Mouse (Mus musculus) heart, embryonic 14.5 days (tissue): ENCODE data around the gene Slc38a11. TPM values are rescaled to one million over a fixed set of nuclear protein-coding genes. Genes with fewer than 3 reads are reported as not detected.

Source experiments
- ATAC-seq: fragments of 200-750 bp; cut with Nextera tagmentation; 2 replicates; pipeline ENCODE4 v1.8.0; 2017; ENCODE audit warnings: low read depth, moderate TSS enrichment; ENCODE audit not compliant: insufficient number of reproducible peaks, insufficient read depth, low FRiP score
- H3K27ac ChIP-seq, 2 experiments: fragments of 200-500 bp in 1 of 2; fragments of 300-500 bp in 1 of 2; sonication (generic) in 1 of 2; replicated peaks in 1 of 2; 2 replicates each; pipeline ENCODE4 v1.5.1; 2012 to 2014; ENCODE audit warnings: low read depth in 2 of 2, low read length in 2 of 2, control low read depth in 1 of 2, mild to moderate bottlenecking in 1 of 2, mixed read lengths in 1 of 2; ENCODE audit not compliant: control insufficient read depth in 1 of 2, insufficient read depth in 1 of 2
- H3K27me3 ChIP-seq: fragments of 300-500 bp; sonication (generic); 2 replicates; pipeline ENCODE4 v1.6.1; 2014; ENCODE audit warnings: mild to moderate bottlenecking, low read length, control low read depth; ENCODE audit not compliant: control insufficient read depth, insufficient read depth
- H3K36me3 ChIP-seq: fragments of 300-500 bp; sonication (generic); 2 replicates; pipeline ENCODE4 v1.6.1; 2014; ENCODE audit warnings: mild to moderate bottlenecking, control low read depth, low read length, mixed read lengths; ENCODE audit not compliant: control insufficient read depth, insufficient read depth
- H3K4me1 ChIP-seq, 2 experiments: fragments of 200-500 bp in 1 of 2; fragments of 300-500 bp in 1 of 2; sonication (generic) in 1 of 2; 2 replicates each; pipeline ENCODE4 v1.6.1; 2012 to 2014; ENCODE audit warnings: low read length in 2 of 2, control low read depth in 1 of 2, mixed read lengths in 1 of 2; ENCODE audit not compliant: control insufficient read depth in 2 of 2, insufficient read depth in 2 of 2
- H3K4me2 ChIP-seq: fragments of 300-500 bp; sonication (generic); 2 replicates; pipeline ENCODE4 v1.6.1; 2014; ENCODE audit warnings: mild to moderate bottlenecking, low read length
- H3K4me3 ChIP-seq, 2 experiments: fragments of 200-500 bp in 1 of 2; fragments of 300-500 bp in 1 of 2; sonication (generic) in 1 of 2; 2 replicates each; pipeline ENCODE4 v1.5.1; 2012 to 2014; ENCODE audit warnings: low read length in 2 of 2, mild to moderate bottlenecking in 2 of 2, control low read depth in 1 of 2, low read depth in 1 of 2, moderate library complexity in 1 of 2; ENCODE audit not compliant: control insufficient read depth in 1 of 2, insufficient read depth in 1 of 2
- H3K9ac ChIP-seq: fragments of 300-500 bp; sonication (generic); 2 replicates; pipeline ENCODE4 v1.6.1; 2014; ENCODE audit warnings: mild to moderate bottlenecking, low read length
- H3K9me3 ChIP-seq: fragments of 300-500 bp; sonication (generic); 2 replicates; pipeline ENCODE4 v1.6.1; 2016; ENCODE audit warnings: low read length, control low read depth; ENCODE audit not compliant: control insufficient read depth
- WGBS: fragments of 180-500 bp; shearing (Covaris S2); extraction: QIAGEN DNeasy Blood & Tissue Kit; methylation state at CpG from one replicate; pipeline ENCODE4 v1.1.7; 2014; 5-methylcytosine and 5-hydroxymethylcytosine counted together
- polyA plus RNA-seq: library from polyadenylated mRNA; unstranded; fragments of >200 nt; fragmentation: Nextera tagmentation; extraction: Ambion mirVana; gene quantifications from 2 replicates; pipeline ENCODE4 v1.2.1, GENCODE M21; 2014

Gene Slc38a11
- polyA plus RNA-seq, 1 experiment from 2014 or later: not detected

DNA sequence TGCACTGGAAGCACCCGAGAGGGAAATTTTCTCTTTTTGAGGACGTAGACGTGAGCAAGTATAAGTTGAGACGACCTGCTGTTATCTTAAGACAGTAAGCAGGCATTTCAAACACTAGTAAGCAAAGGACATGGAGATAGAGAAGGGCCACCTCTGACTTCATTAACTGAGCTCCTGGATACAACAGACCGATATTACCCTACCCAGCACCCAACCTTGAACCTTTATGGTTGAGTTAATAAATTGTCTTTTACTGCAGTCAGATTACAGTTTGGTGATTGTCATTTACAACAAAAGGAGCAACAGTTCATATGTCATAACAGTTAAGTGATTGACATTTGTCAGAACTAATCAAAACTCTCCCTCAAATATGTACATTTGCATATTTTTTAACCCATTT, 17.8 kb downstream of the Slc38a11 start:
- Histone ChIP-seq H3K27ac (no peak overlapping the region), H3K4me1 (peaks cover 5 to 10% of the 10 kb centered on the region in 2 experiments; a peak in 3 of 4 replicates), H3K36me3 (no peaks in the 10 kb centered on the region), H3K9ac (no peak overlapping the region), H3K4me3 (no peak overlapping the region), H3K4me2 (no peak overlapping the region), H3K9me3 (no peaks in the 10 kb centered on the region), H3K27me3 (no peaks in the 10 kb centered on the region)
- WGBS: 70% methylated on average over 5 of the region's 5 CpGs
- ATAC-seq: no peak

DNA sequence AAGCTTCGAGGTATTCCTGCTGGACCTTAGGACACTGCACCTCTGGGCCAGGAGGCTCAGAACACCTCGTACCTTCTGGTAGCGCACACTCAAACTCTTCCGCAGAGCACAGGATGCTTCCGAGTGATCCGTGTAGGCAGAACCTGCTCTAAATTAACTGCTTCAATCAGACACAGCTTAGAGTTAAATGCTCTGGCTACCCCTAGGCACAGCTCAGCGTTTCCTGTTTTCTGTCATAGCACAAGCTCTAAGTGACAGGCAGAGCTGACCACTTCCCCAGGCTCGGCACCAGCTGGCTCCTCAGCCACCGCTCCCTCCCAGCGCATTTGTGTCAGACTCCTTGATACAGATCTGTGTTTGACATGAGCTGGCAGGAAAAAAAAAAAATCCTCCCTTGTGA, 21.8 kb downstream of the Slc38a11 start:
- Histone ChIP-seq H3K4me3 (no peak overlapping the region), H3K36me3 (no peaks in the 10 kb centered on the region), H3K27me3 (no peaks in the 10 kb centered on the region), H3K9ac (no peak overlapping the region), H3K9me3 (no peaks in the 10 kb centered on the region), H3K4me2 (no peak overlapping the region), H3K4me1 (peaks cover 7 to 10% of the 10 kb centered on the region in 2 experiments; a peak in 3 of 4 replicates), H3K27ac (peak overlapping the region; percentile 2 to 32; a peak in 2 of 4 replicates)
- peak; percentile 50; the same call in 1 of the 2 replicates for ATAC-seq
- WGBS: 31% methylated on average over 10 of the region's 10 CpGs

DNA sequence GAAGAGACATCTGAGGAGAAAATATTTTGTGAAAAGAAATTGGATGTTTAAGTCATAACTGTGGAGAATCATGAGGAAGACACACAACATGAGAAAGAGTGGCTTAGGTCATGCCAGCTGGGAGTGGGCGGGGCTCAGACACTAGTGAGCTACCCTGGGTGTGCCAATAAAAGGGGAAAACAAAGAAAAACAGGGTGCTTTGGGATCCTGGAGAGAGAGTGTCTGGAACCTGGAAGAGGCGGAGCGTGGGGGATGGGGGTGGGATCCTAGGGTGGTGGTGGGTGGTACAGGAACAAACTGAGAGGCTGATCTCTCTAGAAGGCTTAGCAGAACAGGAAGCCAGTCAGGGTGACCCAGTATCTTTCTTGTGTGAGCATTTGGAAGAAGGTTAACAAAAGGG, 23.0 kb downstream of the Slc38a11 start:
- H3K4me1 ChIP-seq: peaks cover 7 to 10% of the 10 kb centered on the region in 2 experiments; a peak in 3 of 4 replicates
- H3K4me3 ChIP-seq: no peak overlapping the region
- no peaks in the 10 kb centered on the region for H3K9me3 ChIP-seq
- no peaks in the 10 kb centered on the region for H3K36me3 ChIP-seq
- WGBS: 83% methylated on average over 3 of the region's 3 CpGs
- ATAC-seq: no peak
- H3K9ac ChIP-seq: no peak overlapping the region
- no peak overlapping the region for H3K27ac ChIP-seq
- H3K4me2 ChIP-seq: no peak overlapping the region
- no peaks in the 10 kb centered on the region for H3K27me3 ChIP-seq

DNA sequence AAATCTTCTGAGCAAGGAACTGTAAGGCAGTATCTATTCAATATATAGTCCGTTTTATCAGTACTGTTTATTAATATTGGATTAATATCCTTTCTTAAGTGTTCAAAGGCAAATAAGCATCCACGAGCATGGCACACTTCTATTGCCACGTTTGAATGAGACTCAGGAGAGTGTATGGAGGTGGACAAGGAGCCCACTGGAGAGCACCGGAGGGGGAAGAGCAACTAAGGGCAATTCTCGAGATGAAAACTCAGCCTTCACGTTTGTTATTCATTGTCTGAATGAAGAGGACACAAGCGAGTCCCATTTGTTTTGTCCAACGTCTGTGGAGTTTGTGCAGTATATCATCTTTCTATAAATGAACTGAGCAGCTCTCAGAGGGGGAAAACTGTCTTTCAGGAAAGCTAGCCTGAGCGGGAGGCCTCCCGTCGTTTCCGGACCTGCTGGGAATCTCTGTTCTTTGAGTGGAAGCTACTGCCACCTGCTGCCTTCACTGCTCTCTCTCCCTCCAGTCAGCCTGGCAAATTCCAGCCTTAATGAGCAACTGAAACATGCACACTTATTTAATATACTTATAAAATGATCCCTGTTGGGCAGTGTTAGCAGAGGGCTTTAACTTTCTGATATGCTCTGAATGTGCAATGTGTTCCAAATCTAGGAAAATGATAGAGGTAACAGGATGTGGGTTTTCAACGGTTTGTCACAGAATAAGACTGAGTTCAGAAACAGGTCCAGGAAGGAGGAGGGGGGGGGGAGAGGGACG, 26.3 kb downstream of the Slc38a11 start:
- Histone ChIP-seq H3K27ac (no peak overlapping the region), H3K9me3 (no peaks in the 10 kb centered on the region), H3K4me3 (no peak overlapping the region), H3K4me1 (peaks cover 15 to 16% of the 10 kb centered on the region in 2 experiments), H3K27me3 (no peaks in the 10 kb centered on the region), H3K36me3 (no peaks in the 10 kb centered on the region), H3K9ac (no peak overlapping the region), H3K4me2 (no peak overlapping the region)
- no peak for ATAC-seq
- WGBS: 18% methylated on average over 14 of the region's 14 CpGs

DNA sequence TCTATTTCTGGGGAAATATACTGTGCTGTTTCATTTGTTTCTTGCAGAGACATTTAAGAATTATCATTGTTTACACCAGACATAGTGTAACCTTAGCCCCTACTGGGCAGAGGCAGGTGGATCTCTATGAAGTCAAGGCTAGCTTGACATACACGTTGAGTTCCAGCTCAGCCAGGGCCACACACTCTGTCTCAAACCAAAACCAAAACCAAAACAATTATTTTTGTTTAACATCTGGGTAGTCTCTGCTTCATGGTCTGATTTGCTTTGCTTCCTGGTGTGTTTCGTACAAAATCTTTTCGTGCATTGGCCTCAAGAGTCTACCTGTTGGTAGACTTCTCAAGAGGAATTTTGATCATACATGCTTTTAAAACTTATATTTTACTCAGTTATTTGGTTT, 27.2 kb downstream of the Slc38a11 start:
- H3K9me3 ChIP-seq: no peaks in the 10 kb centered on the region
- H3K4me3 ChIP-seq: no peak overlapping the region
- H3K4me1 ChIP-seq: peaks cover 10 to 12% of the 10 kb centered on the region in 2 experiments
- H3K9ac ChIP-seq: no peak overlapping the region
- WGBS: 88% methylated on average over 3 of the region's 3 CpGs
- H3K36me3 ChIP-seq: no peaks in the 10 kb centered on the region
- H3K27me3 ChIP-seq: no peaks in the 10 kb centered on the region
- H3K4me2 ChIP-seq: no peak overlapping the region
- ATAC-seq: no peak
- H3K27ac ChIP-seq: no peak overlapping the region

DNA sequence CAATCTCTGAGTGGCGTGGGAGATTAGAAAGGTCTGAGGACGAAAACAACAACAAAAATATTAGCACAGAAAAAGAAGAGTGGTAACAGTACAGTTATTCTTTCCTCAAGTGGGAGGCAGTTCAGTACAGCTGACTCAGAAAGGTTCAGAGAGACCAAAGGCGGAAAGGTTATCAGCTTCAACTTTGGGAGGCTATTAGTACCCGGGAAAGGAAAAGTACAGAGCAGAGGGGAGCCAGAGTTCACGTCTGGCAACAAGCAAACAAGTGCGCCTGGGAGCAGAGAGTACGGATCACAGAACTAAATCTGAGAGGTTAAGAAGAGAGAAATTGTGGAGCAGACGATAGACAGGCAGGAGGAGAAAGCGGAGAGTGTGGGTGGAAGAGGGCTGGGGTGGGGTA, 29.7 kb downstream of the Slc38a11 start:
- H3K27ac ChIP-seq: no peak overlapping the region
- H3K27me3 ChIP-seq: no peaks in the 10 kb centered on the region
- no peak overlapping the region for H3K4me2 ChIP-seq
- peaks cover 10 to 12% of the 10 kb centered on the region in 2 experiments for H3K4me1 ChIP-seq
- H3K9me3 ChIP-seq: no peaks in the 10 kb centered on the region
- H3K36me3 ChIP-seq: no peaks in the 10 kb centered on the region
- no peak overlapping the region for H3K4me3 ChIP-seq
- no peak for ATAC-seq
- no peak overlapping the region for H3K9ac ChIP-seq
- 38% methylated on average over 9 of the region's 9 CpGs for WGBS

DNA sequence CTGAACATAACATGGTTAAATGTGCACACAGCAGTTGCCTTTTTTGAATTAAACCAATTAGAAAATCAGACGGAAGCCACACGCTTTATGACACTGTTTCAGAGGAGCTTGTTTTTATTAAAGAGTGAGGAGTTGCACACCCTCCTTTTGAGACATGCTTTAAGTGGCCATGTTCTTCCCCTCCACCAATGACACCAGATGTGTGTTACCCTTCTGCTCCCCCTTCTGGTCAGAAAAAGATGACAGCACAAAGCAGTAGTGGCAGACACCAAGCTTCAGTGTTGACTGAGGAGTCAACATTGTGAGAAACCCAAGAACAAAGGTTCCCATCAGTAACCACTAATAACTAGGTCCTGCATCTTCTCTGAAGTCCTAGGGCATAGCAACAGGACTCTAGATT, 32.5 kb downstream of the Slc38a11 start:
- H3K4me1 ChIP-seq: peaks cover 9 to 10% of the 10 kb centered on the region in 2 experiments
- H3K27ac ChIP-seq: no peak overlapping the region
- no peak for ATAC-seq
- no peak overlapping the region for H3K4me2 ChIP-seq
- H3K36me3 ChIP-seq: no peaks in the 10 kb centered on the region
- no peak overlapping the region for H3K9ac ChIP-seq
- 70% methylated on average over 2 of the region's 2 CpGs for WGBS
- H3K9me3 ChIP-seq: no peaks in the 10 kb centered on the region
- H3K27me3 ChIP-seq: no peaks in the 10 kb centered on the region
- no peak overlapping the region for H3K4me3 ChIP-seq
